Mouse (Mus musculus): ENCODE data around the gene Wdfy2. TPM values are rescaled to one million over a fixed set of nuclear protein-coding genes. Genes with fewer than 3 reads are reported as not detected.

Gene Wdfy2
- polyA plus RNA-seq, 1 experiment = 4.8 TPM

DNA sequence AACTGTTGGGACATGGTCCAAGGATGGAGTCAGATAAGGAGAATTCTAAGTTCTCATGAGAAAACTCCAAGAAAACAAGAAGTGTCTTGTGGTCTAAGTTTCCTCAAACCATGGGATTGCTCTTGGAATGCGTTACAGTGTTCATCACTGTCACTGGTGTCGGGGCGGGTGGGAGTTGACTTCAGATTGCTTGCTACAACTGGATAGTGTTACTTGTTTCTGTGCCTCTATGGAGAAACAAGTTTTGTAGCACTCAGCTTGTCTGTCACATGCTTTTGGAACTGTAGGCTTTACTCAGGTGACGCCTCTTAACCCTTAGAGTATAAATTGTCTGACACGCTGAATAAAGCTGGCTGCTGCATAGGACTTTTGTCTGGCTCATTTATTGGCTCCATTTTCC, 34.3 kb upstream of the Wdfy2 start:
- H3K79me3 ChIP-seq (ENCODE audit: low read depth) = no peaks in the 10 kb centered on the region
- H3ac ChIP-seq (ENCODE audit: control insufficient read depth, insufficient read length, low read depth) = no peak overlapping the region
- no peaks in the 10 kb centered on the region for H3K36me3 ChIP-seq (ENCODE audit: control insufficient read depth, insufficient read depth)
- H3K27me3 ChIP-seq (ENCODE audit: control insufficient read depth, insufficient read depth, insufficient read length) = no peaks in the 10 kb centered on the region
- no peak for TF ChIP-seq FOSL1 (IDR thresholded peaks at IDR 0.05; ENCODE audit: insufficient read depth, low read length, poor library complexity, severe bottlenecking)
- TF ChIP-seq MYOG (IDR thresholded peaks at IDR 0.05; ENCODE audit: control insufficient read depth, extremely low read depth, insufficient read length) = no peak
- no peak for TF ChIP-seq MYOD1 (IDR thresholded peaks at IDR 0.05; ENCODE audit: control insufficient read depth, insufficient read length, low read depth)
- no peak for TF ChIP-seq CTCF (IDR thresholded peaks at IDR 0.05; ENCODE audit: control insufficient read depth, insufficient read depth, insufficient read length)
- TF ChIP-seq USF1 (IDR thresholded peaks at IDR 0.05; ENCODE audit: low read depth) = no peak
- TF ChIP-seq MAX (IDR thresholded peaks at IDR 0.05) = no peak
- no peak for TF ChIP-seq CEBPB (IDR thresholded peaks at IDR 0.05; ENCODE audit: low read depth)
- no peaks in the 10 kb centered on the region for H3K79me2 ChIP-seq (ENCODE audit: control insufficient read depth, insufficient read depth)
- H3K4me3 ChIP-seq (ENCODE audit: insufficient read depth, poor library complexity, severe bottlenecking) = no peak overlapping the region

DNA sequence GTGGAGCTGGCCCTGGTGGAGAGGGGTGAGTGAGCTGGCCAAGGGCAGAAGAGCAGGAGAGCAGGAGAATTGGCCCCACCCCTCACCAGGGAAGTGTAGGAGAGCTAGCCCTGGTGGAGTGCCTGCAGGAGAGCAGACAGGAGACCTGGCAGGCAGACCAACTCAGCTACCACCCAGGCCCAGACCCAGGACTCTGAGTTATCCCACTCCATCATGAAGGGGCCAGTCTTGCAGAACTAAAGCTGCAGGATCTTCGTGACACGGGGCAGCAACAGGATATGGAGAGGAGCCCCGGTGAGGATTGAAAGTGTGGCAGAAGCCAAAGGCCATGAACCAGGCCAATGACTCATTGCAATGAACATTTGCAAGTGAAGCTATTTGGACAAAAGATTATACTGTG, 30.6 kb upstream of the Wdfy2 start:
- H3K27me3 ChIP-seq (ENCODE audit: control insufficient read depth, insufficient read depth, insufficient read length) = no peaks in the 10 kb centered on the region
- H3ac ChIP-seq (ENCODE audit: control insufficient read depth, insufficient read length, low read depth) = no peak overlapping the region
- H3K4me3 ChIP-seq (ENCODE audit: insufficient read depth, poor library complexity, severe bottlenecking) = no peak overlapping the region
- H3K36me3 ChIP-seq (ENCODE audit: control insufficient read depth, insufficient read depth) = no peaks in the 10 kb centered on the region
- no peaks in the 10 kb centered on the region for H3K79me3 ChIP-seq (ENCODE audit: low read depth)
- peak; percentile 41 for TF ChIP-seq FOSL1 (IDR thresholded peaks at IDR 0.05; ENCODE audit: insufficient read depth, low read length, poor library complexity, severe bottlenecking)
- TF ChIP-seq MYOG (IDR thresholded peaks at IDR 0.05; ENCODE audit: control insufficient read depth, extremely low read depth, insufficient read length) = no peak
- no peak for TF ChIP-seq USF1 (IDR thresholded peaks at IDR 0.05; ENCODE audit: low read depth)
- TF ChIP-seq MYOD1 (IDR thresholded peaks at IDR 0.05; ENCODE audit: control insufficient read depth, insufficient read length, low read depth) = no peak
- no peaks in the 10 kb centered on the region for H3K79me2 ChIP-seq (ENCODE audit: control insufficient read depth, insufficient read depth)

DNA sequence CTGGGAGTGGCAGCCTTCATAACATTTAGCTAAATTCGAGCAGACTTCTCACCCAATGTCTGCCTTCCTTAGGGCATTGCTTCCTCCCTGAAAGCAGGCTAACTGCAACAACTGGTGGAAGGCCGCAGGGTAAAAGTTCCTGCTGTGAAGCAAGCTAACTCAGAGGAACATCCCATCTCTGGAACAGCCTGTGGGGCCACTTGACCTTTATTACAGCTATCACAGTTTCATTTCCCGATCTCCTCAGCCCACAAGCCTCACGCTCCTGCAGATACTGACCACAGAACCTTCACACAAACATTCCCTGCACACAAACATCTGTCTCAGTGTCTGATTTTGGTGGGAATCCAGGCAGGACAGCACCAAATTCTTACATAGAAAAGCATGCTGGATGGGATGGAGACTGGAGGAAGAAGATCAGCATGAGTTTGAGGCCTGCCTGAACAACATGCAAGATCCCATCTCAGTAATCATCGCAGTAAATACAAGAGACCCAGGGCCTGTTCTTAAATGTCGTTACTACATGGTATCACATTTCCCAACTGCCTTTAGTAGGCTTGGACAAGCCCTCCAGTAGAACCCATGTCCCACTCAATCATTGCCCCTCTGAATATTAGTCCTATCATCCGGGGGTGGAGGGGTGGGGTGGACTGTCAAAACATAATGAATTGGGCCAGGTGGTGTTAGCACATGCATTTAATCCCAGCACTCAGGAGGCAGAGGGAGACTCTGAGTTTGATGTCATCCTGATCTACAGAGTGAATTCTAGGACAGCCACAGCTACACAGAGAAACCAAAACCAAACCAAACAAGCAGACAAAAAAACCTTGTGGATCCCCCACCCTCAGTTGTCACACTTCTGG, 28.6 kb upstream of the Wdfy2 start:
- peak; percentile 92 for TF ChIP-seq MAX (IDR thresholded peaks at IDR 0.05)
- TF ChIP-seq USF1 (IDR thresholded peaks at IDR 0.05; ENCODE audit: low read depth) = no peak
- TF ChIP-seq MYOD1 (IDR thresholded peaks at IDR 0.05; ENCODE audit: control insufficient read depth, insufficient read length, low read depth) = peak; percentile 77
- H3K79me2 ChIP-seq (ENCODE audit: control insufficient read depth, insufficient read depth) = no peaks in the 10 kb centered on the region
- no peaks in the 10 kb centered on the region for H3K36me3 ChIP-seq (ENCODE audit: control insufficient read depth, insufficient read depth)
- no peak overlapping the region for H3K4me3 ChIP-seq (ENCODE audit: insufficient read depth, poor library complexity, severe bottlenecking)
- no peaks in the 10 kb centered on the region for H3K27me3 ChIP-seq (ENCODE audit: control insufficient read depth, insufficient read depth, insufficient read length)
- no peaks in the 10 kb centered on the region for H3K79me3 ChIP-seq (ENCODE audit: low read depth)
- H3ac ChIP-seq (ENCODE audit: control insufficient read depth, insufficient read length, low read depth) = no peak overlapping the region

DNA sequence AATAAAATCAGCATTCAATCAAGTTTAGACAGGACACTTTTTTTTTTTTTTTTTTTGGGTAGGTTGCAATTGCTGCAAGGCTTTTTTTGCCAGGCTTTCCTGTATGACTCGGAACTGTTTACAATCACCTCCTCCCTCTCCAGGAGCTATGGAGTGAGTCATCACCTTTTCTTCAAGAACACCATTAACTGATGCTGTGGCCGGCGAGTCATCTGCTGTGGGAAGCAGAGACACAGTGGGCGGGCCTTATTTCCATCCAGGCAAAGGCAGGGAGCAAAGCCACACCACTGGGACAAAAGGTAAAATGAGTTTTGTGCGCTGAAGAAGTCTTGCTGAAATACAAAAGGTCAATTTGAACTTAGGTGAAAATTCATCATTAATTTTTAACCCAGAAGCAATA, 24.7 kb upstream of the Wdfy2 start:
- H3K4me3 ChIP-seq (ENCODE audit: insufficient read depth, poor library complexity, severe bottlenecking) = no peak overlapping the region

DNA sequence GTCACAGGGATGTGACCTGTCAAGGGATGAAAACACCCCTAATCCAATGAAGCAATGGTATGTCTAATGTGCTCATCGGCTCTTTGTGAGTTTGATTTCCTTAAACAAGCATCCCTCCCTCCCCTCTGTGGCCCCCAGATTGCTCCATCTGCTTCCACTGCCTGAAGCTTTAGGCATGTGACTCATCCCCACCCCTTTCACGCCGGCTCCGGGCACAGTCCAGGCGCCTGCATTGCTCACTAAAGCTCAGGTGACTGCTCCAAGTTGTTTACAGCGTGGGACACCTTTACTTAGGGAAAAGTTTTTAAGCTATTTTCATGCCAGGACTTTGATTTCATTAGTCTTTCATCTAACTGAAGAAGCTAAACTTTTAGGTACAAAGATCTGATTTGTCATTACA, 22.9 kb upstream of the Wdfy2 start:
- Histone ChIP-seq H3ac (ENCODE audit: control insufficient read depth, insufficient read length, low read depth) (no peak overlapping the region), H3K79me3 (ENCODE audit: low read depth) (no peaks in the 10 kb centered on the region), H3K79me2 (ENCODE audit: control insufficient read depth, insufficient read depth) (no peaks in the 10 kb centered on the region), H3K4me3 (ENCODE audit: insufficient read depth, poor library complexity, severe bottlenecking) (no peak overlapping the region), H3K27me3 (ENCODE audit: control insufficient read depth, insufficient read depth, insufficient read length) (no peaks in the 10 kb centered on the region), H3K36me3 (ENCODE audit: control insufficient read depth, insufficient read depth) (no peaks in the 10 kb centered on the region)
- TF ChIP-seq MYOD1 (IDR thresholded peaks at IDR 0.05; ENCODE audit: control insufficient read depth, insufficient read length, low read depth) = no peak
- peak; percentile 28 for TF ChIP-seq CEBPB (IDR thresholded peaks at IDR 0.05; ENCODE audit: low read depth)
- TF ChIP-seq FOSL1 (IDR thresholded peaks at IDR 0.05; ENCODE audit: insufficient read depth, low read length, poor library complexity, severe bottlenecking) = no peak

More for the DNA sequence above, 24.7 kb upstream of the Wdfy2 start:
- H3K36me3 ChIP-seq (ENCODE audit: control insufficient read depth, insufficient read depth) = no peaks in the 10 kb centered on the region
- no peaks in the 10 kb centered on the region for H3K79me3 ChIP-seq (ENCODE audit: low read depth)
- no peaks in the 10 kb centered on the region for H3K27me3 ChIP-seq (ENCODE audit: control insufficient read depth, insufficient read depth, insufficient read length)
- H3K79me2 ChIP-seq (ENCODE audit: control insufficient read depth, insufficient read depth) = no peaks in the 10 kb centered on the region
- TF ChIP-seq MYOD1 (IDR thresholded peaks at IDR 0.05; ENCODE audit: control insufficient read depth, insufficient read length, low read depth) (no peak), CTCF (IDR thresholded peaks at IDR 0.05; ENCODE audit: control insufficient read depth, insufficient read depth, insufficient read length) (no peak), MAX (IDR thresholded peaks at IDR 0.05) (no peak), MYOG (IDR thresholded peaks at IDR 0.05; ENCODE audit: control insufficient read depth, extremely low read depth, insufficient read length) (no peak), CEBPB (IDR thresholded peaks at IDR 0.05; ENCODE audit: low read depth) (no peak), USF1 (IDR thresholded peaks at IDR 0.05; ENCODE audit: low read depth) (no peak), FOSL1 (IDR thresholded peaks at IDR 0.05; ENCODE audit: insufficient read depth, low read length, poor library complexity, severe bottlenecking) (peak; percentile 57)
- H3ac ChIP-seq (ENCODE audit: control insufficient read depth, insufficient read length, low read depth) = no peak overlapping the region

DNA sequence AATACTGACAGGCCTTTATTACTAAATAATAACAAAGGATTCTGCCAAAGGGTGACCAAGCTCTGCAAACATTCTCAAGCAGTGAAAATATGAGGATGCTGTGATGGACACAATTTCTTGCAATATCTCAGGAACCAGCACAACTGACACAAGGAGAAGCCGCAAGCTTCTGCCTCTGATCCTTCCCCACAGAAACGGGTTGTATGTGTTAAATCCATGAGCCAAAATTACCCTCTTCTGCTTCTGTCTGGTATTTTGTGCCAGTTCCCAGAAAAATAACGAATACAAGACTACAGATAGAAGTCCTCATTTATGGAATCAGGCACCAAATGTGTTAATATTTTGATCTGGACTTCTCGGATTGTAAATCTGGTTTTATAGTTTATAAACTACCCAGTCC, 20.7 kb upstream of the Wdfy2 start:
- TF ChIP-seq CTCF (IDR thresholded peaks at IDR 0.05; ENCODE audit: control insufficient read depth, insufficient read depth, insufficient read length) = no peak
- TF ChIP-seq FOSL1 (IDR thresholded peaks at IDR 0.05; ENCODE audit: insufficient read depth, low read length, poor library complexity, severe bottlenecking) = no peak
- TF ChIP-seq USF1 (IDR thresholded peaks at IDR 0.05; ENCODE audit: low read depth) = no peak
- TF ChIP-seq MYOD1 (IDR thresholded peaks at IDR 0.05; ENCODE audit: control insufficient read depth, insufficient read length, low read depth) = no peak
- TF ChIP-seq MAX (IDR thresholded peaks at IDR 0.05) = no peak
- TF ChIP-seq CEBPB (IDR thresholded peaks at IDR 0.05; ENCODE audit: low read depth) = no peak
- no peak for TF ChIP-seq MYOG (IDR thresholded peaks at IDR 0.05; ENCODE audit: control insufficient read depth, extremely low read depth, insufficient read length)
- H3K27me3 ChIP-seq (ENCODE audit: control insufficient read depth, insufficient read depth, insufficient read length) = no peaks in the 10 kb centered on the region
- H3K4me3 ChIP-seq (ENCODE audit: insufficient read depth, poor library complexity, severe bottlenecking) = no peak overlapping the region
- no peaks in the 10 kb centered on the region for H3K36me3 ChIP-seq (ENCODE audit: control insufficient read depth, insufficient read depth)
- no peaks in the 10 kb centered on the region for H3K79me3 ChIP-seq (ENCODE audit: low read depth)
- no peaks in the 10 kb centered on the region for H3K79me2 ChIP-seq (ENCODE audit: control insufficient read depth, insufficient read depth)
- no peak overlapping the region for H3ac ChIP-seq (ENCODE audit: control insufficient read depth, insufficient read length, low read depth)
